Mouse (Mus musculus) megakaryocyte, adult 5-6 weeks (primary cell): ENCODE measurements around the gene Vps26a. TPM values are rescaled to one million over a fixed set of nuclear protein-coding genes. Genes with fewer than 3 reads are reported as not detected.

Experiments
- ATAC-seq: 2 replicates; pipeline ENCODE4 v1.8.0; 2016; ENCODE audit warnings: mild to moderate bottlenecking, inconsistent platforms; ENCODE audit not compliant: poor library complexity, severe bottlenecking
- total RNA-seq, 2 experiments: library from RNA; stranded (forward) in 1 of 2; stranded (reverse) in 1 of 2; fragments of 153-499, 151-499 nt in 1 of 2; fragments of 221-1000, 200-1000 nt in 1 of 2; gene quantifications; 2 replicates each; pipeline versions ENCODE4 v1.2.3 to v1.2.4; 2015 to 2017

Gene Vps26a
- total RNA-seq, 2 experiments from 2014 or later, result 101 to 146 TPM

- ATAC-seq, result no peak
Measured at GRCm38 (mm10) chr10:62420399-62420798, 66.2 kb downstream of the Vps26a start.

DNA sequence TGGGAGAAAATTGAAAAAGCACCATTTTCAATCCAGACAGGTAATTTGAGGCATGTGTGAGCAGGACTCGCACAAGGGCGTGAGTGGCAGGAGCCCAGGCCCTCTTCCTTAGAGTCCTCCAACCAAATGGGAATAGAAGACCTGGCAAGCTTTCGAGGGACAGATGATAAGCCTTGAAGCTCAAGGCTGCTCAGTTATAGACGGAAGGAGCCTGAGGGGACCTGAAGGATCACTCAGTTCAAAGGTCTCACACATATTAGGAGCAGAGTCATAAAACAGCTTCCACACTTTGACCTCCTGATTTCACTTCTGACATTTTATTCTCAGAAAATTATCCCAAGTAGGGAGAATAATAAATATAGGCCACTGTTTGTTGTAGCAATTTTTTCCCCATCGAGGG, 67.2 kb downstream of the Vps26a start:
- ATAC-seq, result no peak

- ATAC-seq, result no peak
Measured at GRCm38 (mm10) chr10:62418831-62419356, 67.7 kb downstream of the Vps26a start.

DNA sequence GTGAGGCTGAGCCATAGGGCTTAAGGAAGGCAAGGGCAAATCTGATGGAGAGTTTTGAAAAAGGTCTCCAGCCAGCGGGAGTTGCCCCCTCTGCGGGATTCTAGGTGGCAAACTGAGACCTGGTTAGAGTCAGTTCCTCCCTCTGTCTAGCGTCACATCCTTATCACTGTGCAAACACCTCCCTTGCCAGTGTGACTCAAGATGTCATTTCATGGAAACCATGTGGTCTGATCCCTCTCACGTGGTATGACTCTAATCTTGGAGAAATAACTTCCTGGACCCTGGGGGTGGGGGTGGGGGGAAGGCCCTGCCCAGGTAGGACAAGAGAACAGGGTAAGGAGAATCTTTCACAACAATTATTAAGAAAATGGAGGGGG, 73.0 kb downstream of the Vps26a start:
- ATAC-seq, result no peak

DNA sequence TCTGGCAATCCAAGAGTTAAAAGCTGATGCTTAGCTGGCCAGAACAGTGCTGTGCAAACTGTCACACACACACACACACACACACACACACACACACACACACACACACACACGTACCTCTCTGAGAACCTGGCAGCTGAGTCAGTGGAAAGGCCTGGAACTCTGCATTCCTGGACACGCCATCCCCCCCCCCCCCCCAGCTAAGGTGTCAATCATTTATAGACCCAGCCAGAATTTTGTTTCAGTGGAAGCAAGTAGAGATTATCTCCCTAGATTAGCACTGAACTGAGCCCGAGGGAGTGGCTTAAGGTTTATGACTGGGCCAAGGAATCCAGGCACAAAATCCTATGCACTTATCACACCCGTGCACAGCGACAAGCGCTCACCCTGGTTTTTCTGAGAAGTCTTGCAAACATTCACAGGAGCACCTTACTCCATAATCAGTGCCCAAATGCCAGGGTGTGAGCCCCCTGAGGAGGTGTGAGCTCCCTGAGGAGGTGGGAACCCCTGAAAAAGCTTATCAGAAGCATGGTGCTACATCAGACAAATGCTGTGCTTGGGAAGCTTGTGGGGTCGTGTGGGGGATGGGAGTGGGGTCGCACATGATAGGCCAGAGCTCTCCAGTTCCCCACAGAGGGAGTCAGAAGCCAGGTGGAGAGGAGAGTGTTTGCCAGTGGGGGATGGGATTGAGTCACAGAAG, 73.5 kb downstream of the Vps26a start:
- no peak for ATAC-seq

DNA sequence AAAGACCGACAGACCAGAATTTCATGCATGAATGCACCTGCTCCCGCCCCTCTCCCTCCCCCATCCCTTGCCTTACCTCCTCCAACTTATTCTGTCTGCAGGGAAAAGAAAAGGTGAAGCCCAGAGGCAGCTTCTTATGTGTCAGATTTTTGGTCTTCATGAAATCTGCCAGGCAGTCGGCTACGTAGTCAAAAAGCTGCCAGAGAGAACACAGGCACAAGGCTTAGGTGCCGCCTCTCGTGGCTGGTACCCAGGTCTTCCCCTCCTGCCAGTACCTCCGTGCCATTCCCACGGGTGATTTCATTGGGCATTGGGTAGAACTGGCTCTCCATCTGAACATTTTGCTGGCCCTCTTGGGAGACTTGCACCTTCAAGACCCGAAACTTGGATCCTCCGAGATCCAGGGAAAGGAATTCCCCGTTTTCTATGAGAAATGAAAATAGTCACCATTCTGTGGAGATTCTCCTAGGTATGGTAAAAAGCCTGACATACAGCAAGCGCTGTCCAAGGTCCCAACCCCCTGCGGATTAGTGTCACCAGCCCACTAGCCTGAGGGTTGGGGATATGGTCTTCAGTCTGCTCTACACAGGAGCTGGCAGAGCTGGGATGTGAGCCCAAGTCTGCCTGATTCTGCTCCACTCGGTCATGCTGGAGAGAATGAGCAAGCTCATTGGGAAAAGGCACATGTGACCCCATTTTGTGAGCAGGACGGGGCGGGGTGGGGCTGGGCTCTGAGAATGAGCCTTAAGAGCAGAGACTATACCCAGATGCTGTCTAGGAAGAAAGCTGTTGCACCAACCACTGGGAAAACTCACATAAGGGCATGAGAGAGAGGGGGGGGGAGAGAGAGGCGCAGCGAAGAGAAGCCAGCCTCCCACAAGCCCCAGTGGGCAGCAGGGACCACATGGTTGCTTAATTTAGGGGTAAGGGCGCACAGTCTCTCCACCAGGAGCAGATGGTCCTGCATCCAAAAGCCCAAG, 74.9 kb downstream of the Vps26a start:
- ATAC-seq, result no peak

- peak; percentile 92 for ATAC-seq
Measured at GRCm38 (mm10) chr10:62410943-62411342, 75.7 kb downstream of the Vps26a start.

Other genes with a start within 250 kb of the Vps26a start
- not detected in 2 replicates for gene Tacr2, start 234.4 kb downstream of the Vps26a start, total RNA-seq (2015)
- not detected in 2 replicates for gene Tacr2, start 234.4 kb downstream of the Vps26a start, total RNA-seq (2017)
- gene Hk1, start 106.9 kb downstream of the Vps26a start, total RNA-seq (2015), result 17.9 and 18.8 TPM in 2 replicates
- 39.7 and 49.7 TPM in 2 replicates for gene Hk1, start 106.9 kb downstream of the Vps26a start, total RNA-seq (2017)
- gene Hkdc1, start 64.3 kb downstream of the Vps26a start, total RNA-seq (2015), result not detected in 2 replicates
- gene Hkdc1, start 64.3 kb downstream of the Vps26a start, total RNA-seq (2017), result not detected in 2 replicates
- not detected in 2 replicates for gene 4930507D05Rik, start 37.3 kb downstream of the Vps26a start, total RNA-seq (2015)
- gene 4930507D05Rik, start 37.3 kb downstream of the Vps26a start, total RNA-seq (2017), result 0.69 TPM in 1 of 2 replicates, not detected in the other
- gene Supv3l1, start 37.1 kb downstream of the Vps26a start, total RNA-seq (2015), result 14.9 and 20.5 TPM in 2 replicates
- gene Supv3l1, start 37.1 kb downstream of the Vps26a start, total RNA-seq (2017), result 19.5 and 20.7 TPM in 2 replicates
- gene Srgn, start 40.6 kb upstream of the Vps26a start, total RNA-seq (2015), result 646 and 668 TPM in 2 replicates
- 492 and 500 TPM in 2 replicates for gene Srgn, start 40.6 kb upstream of the Vps26a start, total RNA-seq (2017)
- 23.3 and 23.6 TPM in 2 replicates for gene Kif1bp, start 91.7 kb upstream of the Vps26a start, total RNA-seq (2015)
- 18.1 and 19.9 TPM in 2 replicates for gene Kif1bp, start 91.7 kb upstream of the Vps26a start, total RNA-seq (2017)
- 36.2 and 38.4 TPM in 2 replicates for gene Ddx21, start 115.5 kb upstream of the Vps26a start, total RNA-seq (2015)
- 59.8 and 61.7 TPM in 2 replicates for gene Ddx21, start 115.5 kb upstream of the Vps26a start, total RNA-seq (2017)
- gene Ddx50, start 164.4 kb upstream of the Vps26a start, total RNA-seq (2015), result 62.9 and 70.3 TPM in 2 replicates
- gene Ddx50, start 164.4 kb upstream of the Vps26a start, total RNA-seq (2017), result 54.4 and 58.3 TPM in 2 replicates
- 0.69 TPM in 1 of 2 replicates, not detected in the other for gene Stox1, start 239.3 kb upstream of the Vps26a start, total RNA-seq (2015)
- not detected in 2 replicates for gene Stox1, start 239.3 kb upstream of the Vps26a start, total RNA-seq (2017)